Mouse (Mus musculus): ENCODE measurements around the gene Ldhd. TPM values are rescaled to one million over a fixed set of nuclear protein-coding genes. Genes with fewer than 3 reads are reported as not detected.
A peak's percentile ranks its signal among the peaks of the same experiment; 100 is the strongest.

Gene Ldhd
- total RNA-seq, 1 experiment from 2014 or later, result not detected

GRCm38 (mm10) chr8:111631589-111631988 lies 1.4 kb upstream of the Ldhd start:
- ATAC-seq (replicated peaks; ENCODE audit: insufficient number of reproducible peaks, low FRiP score, low TSS enrichment, poor library complexity, severe bottlenecking), result no peak

- no peak for ATAC-seq (replicated peaks; ENCODE audit: insufficient number of reproducible peaks, low FRiP score, low TSS enrichment, poor library complexity, severe bottlenecking)
Measured at GRCm38 (mm10) chr8:111628894-111629501, 1.2 kb downstream of the Ldhd start.

GRCm38 (mm10) chr8:111628401-111628800 lies 1.8 kb downstream of the Ldhd start:
- no peak for ATAC-seq (replicated peaks; ENCODE audit: insufficient number of reproducible peaks, low FRiP score, low TSS enrichment, poor library complexity, severe bottlenecking)

GRCm38 (mm10) chr8:111627923-111628322 lies 2.3 kb downstream of the Ldhd start:
- no peak for ATAC-seq (replicated peaks; ENCODE audit: insufficient number of reproducible peaks, low FRiP score, low TSS enrichment, poor library complexity, severe bottlenecking)

- no peak for ATAC-seq (replicated peaks; ENCODE audit: insufficient number of reproducible peaks, low FRiP score, low TSS enrichment, poor library complexity, severe bottlenecking)
Measured at GRCm38 (mm10) chr8:111626933-111627332, 3.2 kb downstream of the Ldhd start.

GRCm38 (mm10) chr8:111626528-111626820 lies 3.7 kb downstream of the Ldhd start:
- ATAC-seq (replicated peaks; ENCODE audit: insufficient number of reproducible peaks, low FRiP score, low TSS enrichment, poor library complexity, severe bottlenecking), result no peak

GRCm38 (mm10) chr8:111625694-111626527 lies 4.3 kb downstream of the Ldhd start:
- peak; percentile 74 for ATAC-seq (replicated peaks; ENCODE audit: insufficient number of reproducible peaks, low FRiP score, low TSS enrichment, poor library complexity, severe bottlenecking)

- ATAC-seq (replicated peaks; ENCODE audit: insufficient number of reproducible peaks, low FRiP score, low TSS enrichment, poor library complexity, severe bottlenecking), result no peak
Measured at GRCm38 (mm10) chr8:111624853-111625221, 5.3 kb downstream of the Ldhd start.

GRCm38 (mm10) chr8:111624081-111624852 lies 5.9 kb downstream of the Ldhd start:
- no peak for ATAC-seq (replicated peaks; ENCODE audit: insufficient number of reproducible peaks, low FRiP score, low TSS enrichment, poor library complexity, severe bottlenecking)

- ATAC-seq (replicated peaks; ENCODE audit: insufficient number of reproducible peaks, low FRiP score, low TSS enrichment, poor library complexity, severe bottlenecking), result no peak
Measured at GRCm38 (mm10) chr8:111622553-111622952, 7.6 kb downstream of the Ldhd start.

- ATAC-seq (replicated peaks; ENCODE audit: insufficient number of reproducible peaks, low FRiP score, low TSS enrichment, poor library complexity, severe bottlenecking), result no peak
Measured at GRCm38 (mm10) chr8:111622104-111622503, 8.1 kb downstream of the Ldhd start.

GRCm38 (mm10) chr8:111619936-111620335 lies 10.2 kb downstream of the Ldhd start:
- no peak for ATAC-seq (replicated peaks; ENCODE audit: insufficient number of reproducible peaks, low FRiP score, low TSS enrichment, poor library complexity, severe bottlenecking)

- ATAC-seq (replicated peaks; ENCODE audit: insufficient number of reproducible peaks, low FRiP score, low TSS enrichment, poor library complexity, severe bottlenecking), result no peak
Measured at GRCm38 (mm10) chr8:111618273-111618672, 11.9 kb downstream of the Ldhd start.

GRCm38 (mm10) chr8:111617812-111618211 lies 12.4 kb downstream of the Ldhd start:
- ATAC-seq (replicated peaks; ENCODE audit: insufficient number of reproducible peaks, low FRiP score, low TSS enrichment, poor library complexity, severe bottlenecking), result no peak

GRCm38 (mm10) chr8:111614786-111615701 lies 15.1 kb downstream of the Ldhd start:
- ATAC-seq (replicated peaks; ENCODE audit: insufficient number of reproducible peaks, low FRiP score, low TSS enrichment, poor library complexity, severe bottlenecking), result no peak; the same call in 1 of the 2 replicates

- ATAC-seq (replicated peaks; ENCODE audit: insufficient number of reproducible peaks, low FRiP score, low TSS enrichment, poor library complexity, severe bottlenecking), result no peak
Measured at GRCm38 (mm10) chr8:111613181-111613580, 17.0 kb downstream of the Ldhd start.

- ATAC-seq (replicated peaks; ENCODE audit: insufficient number of reproducible peaks, low FRiP score, low TSS enrichment, poor library complexity, severe bottlenecking), result no peak
Measured at GRCm38 (mm10) chr8:111607414-111607813, 22.8 kb downstream of the Ldhd start.

- no peak for ATAC-seq (replicated peaks; ENCODE audit: insufficient number of reproducible peaks, low FRiP score, low TSS enrichment, poor library complexity, severe bottlenecking)
Measured at GRCm38 (mm10) chr8:111606961-111607360, 23.2 kb downstream of the Ldhd start.

- no peak for ATAC-seq (replicated peaks; ENCODE audit: insufficient number of reproducible peaks, low FRiP score, low TSS enrichment, poor library complexity, severe bottlenecking)
Measured at GRCm38 (mm10) chr8:111604986-111605385, 25.2 kb downstream of the Ldhd start.

Measured in monocyte, adult 5-6 weeks (primary cell).